Mouse (Mus musculus): ENCODE measurements around the gene Ttc25. TPM values are rescaled to one million over a fixed set of nuclear protein-coding genes. Genes with fewer than 3 reads are reported as not detected.
A peak's percentile ranks its signal among the peaks of the same experiment; 100 is the strongest.
"Not testable (repeated sequence)": the region's sequence is repeated elsewhere in the genome, so short reads cannot be mapped to it uniquely, and the experiment has no call there.

Gene Ttc25
- total RNA-seq, 2 experiments from 2014 or later: 0.55 to 1.3 TPM

DNA sequence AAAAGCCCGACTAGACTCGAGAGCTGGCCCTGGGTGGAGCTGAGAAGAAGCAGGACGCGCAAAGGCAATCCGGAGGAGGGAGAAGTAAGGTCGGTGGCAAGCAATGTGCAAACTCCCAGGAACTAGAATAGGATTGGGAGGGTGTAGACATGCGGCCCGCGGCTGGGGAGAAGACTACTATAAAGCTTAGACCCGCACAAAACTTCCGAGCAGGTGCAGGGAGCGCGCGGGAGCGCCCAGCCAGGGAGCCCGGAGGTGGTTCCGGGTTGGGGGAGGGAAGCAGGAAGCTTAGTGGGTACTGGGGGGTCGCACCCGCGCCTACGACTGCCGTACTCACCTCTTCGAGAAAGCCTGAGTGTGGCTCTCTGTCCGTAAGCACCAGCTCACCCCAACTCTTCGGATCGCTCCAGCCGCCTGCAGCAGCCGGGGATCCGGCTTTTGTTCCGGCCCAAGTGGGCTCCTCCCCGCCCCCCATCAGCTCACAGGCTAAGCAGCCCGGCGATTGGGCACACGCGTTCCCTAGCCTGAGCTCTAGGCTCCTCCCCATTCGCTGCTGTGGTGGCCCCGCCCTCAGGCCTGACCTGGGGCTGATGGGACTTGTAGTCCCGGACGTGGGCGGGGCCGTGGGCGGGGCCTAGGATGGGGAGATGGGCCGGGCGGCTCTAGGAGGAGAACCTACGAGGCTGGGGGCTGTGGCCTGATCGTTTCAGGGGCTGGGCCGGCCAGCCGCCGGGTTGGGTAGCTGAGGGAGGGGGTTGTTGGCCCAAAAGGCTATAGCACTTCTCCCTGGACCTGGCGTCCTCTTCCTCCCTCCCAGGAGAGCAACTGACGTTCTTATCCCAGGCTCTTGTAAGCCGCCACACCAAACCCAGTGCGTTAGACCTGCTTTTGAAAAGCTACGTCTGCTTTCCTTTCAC is 17.7 kb upstream of the Ttc25 start, which contains the start of gene Acly:
TSS of gene Acly (minus strand) at position 543 of the 917 bp plus-strand sequence.
- intact Hi-C loops (cut with DNase I): no loop called here
- peak; percentile 97 to 99 for DNase-seq (ENCODE audit: low spot score in 2 of 2)

DNA sequence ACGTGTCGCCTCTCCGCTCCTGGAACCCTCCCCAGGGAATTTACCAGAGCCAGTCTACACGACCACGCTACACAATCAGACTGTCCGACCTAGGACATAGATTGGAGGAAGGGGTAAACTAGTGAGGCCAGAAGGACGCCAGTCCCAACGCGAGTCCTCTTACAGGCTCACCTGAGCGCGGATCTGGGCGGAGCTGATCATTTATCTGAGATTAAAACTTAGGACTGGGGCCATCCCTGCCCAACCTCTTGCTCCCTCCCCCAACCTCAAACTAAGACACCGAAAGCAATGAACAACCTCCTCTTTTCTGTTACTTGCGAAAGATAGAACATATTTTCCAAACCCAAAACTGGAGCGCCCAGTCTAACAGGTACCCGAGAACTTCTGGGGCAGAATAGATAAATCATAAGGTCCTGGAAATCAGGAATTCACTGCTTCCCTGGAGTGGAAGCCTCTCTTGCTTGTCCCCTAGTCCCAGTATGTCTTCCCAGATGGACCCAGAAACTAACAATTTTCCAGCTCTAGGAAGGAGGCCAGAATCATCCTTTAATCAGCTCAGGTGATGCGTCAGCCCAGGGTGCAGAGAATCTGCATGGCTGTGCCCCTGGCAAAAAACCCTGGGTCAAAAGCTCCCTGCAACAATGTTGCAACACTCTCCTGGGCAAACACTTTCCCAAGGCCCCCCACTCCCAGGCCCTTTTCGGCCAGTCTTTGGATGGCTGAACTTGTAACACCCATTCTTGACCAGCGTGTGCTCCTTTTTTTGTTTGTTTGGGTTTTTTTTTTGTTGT is 16.8 kb upstream of the Ttc25 start:
- DNase-seq (ENCODE audit: low spot score in 2 of 2): no peak
- intact Hi-C loops (cut with DNase I): no loop called here

DNA sequence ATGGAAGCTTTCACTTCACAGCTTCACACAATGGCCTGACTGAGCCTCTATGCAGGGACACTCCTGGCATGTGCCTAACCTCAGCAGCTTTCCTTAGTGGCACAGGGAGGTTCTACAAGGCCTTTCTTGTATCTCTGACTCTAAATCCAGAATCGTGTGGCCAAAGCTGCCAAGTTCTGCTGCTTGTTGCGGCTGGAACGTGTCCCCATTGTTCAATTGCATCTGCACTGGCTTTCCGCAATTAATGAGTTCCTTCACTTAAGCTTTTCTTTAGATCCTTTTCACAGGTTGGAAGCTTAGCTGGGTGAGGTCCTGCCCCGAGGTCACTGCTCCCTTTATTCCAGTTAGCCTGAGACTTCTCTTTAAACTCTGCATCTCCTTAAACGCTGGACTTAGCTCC is 11.5 kb upstream of the Ttc25 start:
- intact Hi-C loops (cut with DNase I): no loop called here

DNA sequence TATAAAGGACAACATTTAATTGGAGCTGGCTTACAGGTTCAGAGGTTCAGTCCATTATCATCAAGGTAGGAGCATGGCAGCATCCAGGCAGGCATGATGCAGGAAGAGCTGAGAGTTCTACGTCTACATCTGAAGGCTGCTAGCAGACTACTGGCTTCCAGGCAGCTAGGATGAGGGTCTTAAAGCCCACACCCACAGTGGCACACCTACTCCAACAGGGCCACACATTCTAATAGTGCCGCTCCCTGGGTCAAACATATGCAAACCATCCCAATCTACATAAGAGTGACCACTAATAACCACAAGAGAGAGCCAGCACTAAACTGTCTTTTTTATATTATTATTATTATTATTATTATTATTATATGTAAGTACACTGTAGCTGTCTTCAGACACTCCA is 11.0 kb upstream of the Ttc25 start:
- intact Hi-C loops (cut with DNase I); DNase-seq (ENCODE audit: low spot score in 2 of 2): not testable (repeated sequence)

More for the DNA sequence above, 11.5 kb upstream of the Ttc25 start:
- no peak for DNase-seq (ENCODE audit: low spot score in 2 of 2)

DNA sequence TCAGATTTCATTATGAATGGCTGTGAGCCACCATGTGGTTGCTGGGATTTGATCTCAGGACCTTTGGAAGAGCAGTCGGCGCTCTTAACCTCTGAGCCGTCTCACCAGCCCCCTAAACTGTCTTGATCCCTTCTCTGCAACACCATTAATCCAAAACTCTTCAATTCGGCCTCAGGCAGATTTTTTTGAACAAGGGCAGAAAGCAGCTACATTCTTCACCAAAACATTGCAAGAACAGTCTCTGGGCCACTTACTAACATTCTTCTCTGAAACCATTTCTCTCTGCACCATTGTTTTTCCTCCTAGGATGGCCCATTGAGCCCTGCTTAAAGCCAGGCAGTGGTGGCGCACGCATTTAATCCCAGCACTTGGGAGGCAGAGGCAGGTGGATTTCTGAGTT is 10.6 kb upstream of the Ttc25 start:
- intact Hi-C loops (cut with DNase I); DNase-seq (ENCODE audit: low spot score in 2 of 2): not testable (repeated sequence)

DNA sequence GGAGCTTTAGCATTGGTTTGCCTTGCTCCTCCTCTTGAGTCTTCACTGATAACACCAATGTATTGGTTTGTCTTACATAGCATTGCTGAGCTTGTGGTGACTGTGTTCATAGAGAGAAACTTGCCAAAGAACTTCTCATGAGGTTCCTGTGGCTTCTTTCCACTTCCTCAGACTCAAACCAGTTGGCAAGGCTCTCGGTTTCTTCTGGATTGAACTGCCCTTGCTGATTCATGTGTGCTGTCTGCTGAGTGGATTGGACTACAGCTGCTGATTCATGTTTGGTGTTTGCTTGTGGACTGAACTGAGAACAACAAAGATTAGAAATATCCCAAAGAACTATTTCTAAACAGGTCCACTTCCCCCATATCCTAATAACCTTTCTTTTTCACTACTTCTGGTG is 9.4 kb upstream of the Ttc25 start:
- DNase-seq (ENCODE audit: low spot score in 2 of 2): no peak
- intact Hi-C loops (cut with DNase I): no loop called here

DNA sequence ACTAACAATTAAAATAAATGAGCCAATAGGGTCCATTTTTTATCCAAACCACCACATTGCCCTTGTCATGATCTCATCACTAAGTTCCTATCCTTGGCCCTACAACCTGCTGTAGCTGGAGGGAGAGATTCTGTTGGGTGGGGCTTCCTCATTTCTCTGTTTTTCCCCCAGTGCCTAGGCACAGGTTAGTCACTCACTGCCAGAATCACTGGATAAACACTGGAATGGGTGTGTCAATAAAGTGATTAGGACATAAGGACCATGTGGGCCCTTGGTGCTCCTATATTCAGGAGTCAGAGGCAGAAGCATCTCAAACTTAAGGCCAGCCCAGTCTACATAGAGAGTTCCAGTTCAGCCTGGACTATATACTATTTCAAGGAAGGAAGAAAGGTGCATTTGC is 8.9 kb upstream of the Ttc25 start:
- intact Hi-C loops (cut with DNase I): no loop called here
- DNase-seq (ENCODE audit: low spot score in 2 of 2): no peak

DNA sequence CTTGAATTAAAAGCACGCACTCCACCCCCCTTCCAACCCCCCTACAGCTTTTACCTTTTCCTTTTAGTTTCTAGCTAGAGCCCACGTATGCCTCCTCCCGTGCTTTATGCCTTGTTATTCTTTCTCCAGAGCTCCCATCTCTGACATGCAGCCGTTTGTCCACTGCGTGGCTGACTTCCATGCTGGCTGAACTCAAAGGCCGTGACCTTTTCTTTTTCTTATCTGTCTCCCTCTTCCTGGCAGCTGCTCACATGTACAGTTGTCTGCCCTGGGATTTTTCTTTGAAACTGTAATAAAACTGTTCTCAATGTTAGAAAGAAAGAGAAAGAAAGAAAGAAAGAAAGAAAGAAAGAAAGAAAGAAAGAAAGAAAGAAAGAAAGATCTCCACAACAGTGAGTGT is 4.4 kb upstream of the Ttc25 start:
- no peak for DNase-seq (ENCODE audit: low spot score in 2 of 2)
- intact Hi-C loops (cut with DNase I): no loop called here

DNA sequence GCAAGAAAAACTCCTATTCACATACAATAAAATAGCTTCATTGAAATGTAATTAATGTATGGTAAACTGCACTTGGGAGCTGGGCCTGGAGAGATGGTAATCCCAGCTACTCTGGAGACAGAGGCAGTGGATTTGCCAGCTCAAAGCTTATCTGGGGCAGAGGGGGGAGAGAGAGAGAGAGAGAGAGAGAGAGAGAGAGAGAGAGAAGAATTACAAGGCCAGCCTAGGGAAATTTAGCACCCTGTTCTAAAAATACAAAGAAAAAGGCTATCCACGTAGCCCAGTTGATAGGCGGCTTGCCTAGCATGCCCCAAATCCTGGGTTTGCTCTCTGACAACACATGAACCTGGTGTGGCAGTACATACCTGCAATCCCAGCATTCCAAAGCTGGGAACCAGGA is 3.8 kb upstream of the Ttc25 start:
- no peak for DNase-seq (ENCODE audit: low spot score in 2 of 2)
- intact Hi-C loops (cut with DNase I): no loop called here

DNA sequence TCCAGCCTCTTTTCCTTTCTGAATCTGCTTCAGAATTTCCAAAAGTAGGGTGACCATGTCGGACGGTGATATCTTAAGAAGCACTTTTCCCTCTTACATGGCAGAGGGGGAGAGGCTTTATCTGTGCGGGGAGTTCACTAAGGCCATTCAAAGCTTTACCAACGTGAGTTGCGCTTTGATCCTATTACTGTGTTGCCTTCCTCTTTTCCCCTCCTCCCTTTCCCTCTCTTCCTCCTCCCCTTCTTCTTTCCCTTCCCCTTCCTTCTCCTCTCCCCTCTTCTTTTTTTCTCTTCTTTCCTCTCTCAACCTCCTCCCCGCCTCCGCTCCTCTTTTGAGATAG is 309 bp downstream of the Ttc25 start:
- intact Hi-C loops (cut with DNase I): no loop called here
- no peak for DNase-seq (ENCODE audit: low spot score in 2 of 2)

DNA sequence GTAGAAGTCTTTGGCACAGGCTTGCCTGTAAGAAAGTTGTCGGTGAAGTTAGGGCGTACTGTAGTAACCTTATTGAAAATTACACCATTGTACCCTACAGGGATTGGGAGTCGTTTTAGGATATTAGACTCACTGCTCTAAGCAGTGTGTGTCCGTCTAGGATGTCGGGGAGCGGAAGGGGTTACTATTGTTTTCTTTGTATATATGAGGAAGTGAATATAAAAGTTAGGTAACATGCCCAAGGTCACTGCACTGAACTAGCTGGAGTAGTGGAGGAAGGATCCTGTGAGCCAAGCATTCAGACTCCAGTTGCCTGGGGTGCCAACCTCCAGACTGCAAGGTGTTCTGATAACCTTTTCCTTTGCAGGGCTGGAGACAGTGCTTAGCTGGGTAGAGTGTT is 1.5 kb downstream of the Ttc25 start:
- no peak for DNase-seq (ENCODE audit: low spot score in 2 of 2)
- intact Hi-C loops (cut with DNase I): no loop called here

DNA sequence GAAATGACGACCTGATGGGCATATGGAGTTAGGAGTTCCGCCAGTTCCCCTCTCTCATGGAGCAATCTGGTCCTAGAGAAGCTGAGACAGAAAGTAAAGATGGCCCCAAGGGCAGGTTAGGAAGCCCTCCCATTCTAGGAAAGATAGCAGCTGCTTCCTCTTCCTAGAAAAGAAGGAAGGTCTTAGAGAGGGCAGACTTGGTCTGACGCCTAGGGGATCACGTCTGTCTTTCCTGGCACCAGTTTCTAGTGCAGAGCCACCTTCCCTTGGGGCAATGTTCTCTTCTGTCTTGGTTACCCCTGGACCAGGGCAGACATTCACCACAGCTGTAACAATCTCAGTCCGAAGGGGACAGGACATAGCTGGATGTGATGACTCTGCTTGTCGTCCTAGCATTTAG is 2.7 kb downstream of the Ttc25 start:
- intact Hi-C loops (cut with DNase I): no loop called here

DNA sequence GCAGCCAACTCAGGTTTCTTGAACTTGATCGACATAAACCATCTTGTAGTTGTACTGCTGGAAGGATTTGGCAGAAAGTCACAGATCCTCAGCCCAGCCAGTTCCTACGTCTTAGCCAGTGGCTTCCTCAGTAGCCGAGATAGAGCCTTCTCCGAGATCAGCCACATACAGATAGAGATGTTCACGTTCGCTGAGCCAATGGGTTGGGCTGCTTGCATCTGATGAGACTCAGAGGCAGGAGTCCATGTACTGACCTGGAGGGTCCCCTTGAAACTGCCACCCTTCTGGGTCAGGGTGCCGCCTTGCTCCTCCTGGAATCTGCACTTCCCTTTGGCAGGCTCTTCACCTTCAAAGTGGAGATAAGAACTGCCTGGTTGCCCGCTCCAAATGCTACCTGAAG is 4.1 kb downstream of the Ttc25 start:
- DNase-seq (ENCODE audit: low spot score in 2 of 2): no peak
- intact Hi-C loops (cut with DNase I): no loop called here

More for the DNA sequence above, 2.7 kb downstream of the Ttc25 start:
- no peak for DNase-seq (ENCODE audit: low spot score in 2 of 2)

DNA sequence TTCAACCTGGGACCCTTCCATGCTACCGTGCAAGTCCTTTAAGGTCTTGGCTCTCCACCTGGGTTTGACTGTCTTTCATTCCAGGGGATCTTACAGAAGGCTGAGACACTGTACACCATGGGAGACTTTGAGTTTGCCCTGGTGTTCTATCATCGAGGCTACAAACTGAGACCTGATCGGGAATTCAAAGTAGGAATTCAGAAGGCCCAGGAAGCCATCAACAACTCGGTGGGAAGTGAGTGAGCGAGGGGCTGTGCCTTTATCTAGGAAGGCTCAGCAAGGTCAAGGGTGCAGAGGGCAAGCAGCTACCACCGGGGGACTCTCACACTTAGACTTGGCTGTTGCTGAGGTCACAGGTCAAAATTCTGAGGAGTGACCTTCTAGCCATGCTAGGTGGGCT is 4.7 kb downstream of the Ttc25 start:
- DNase-seq (ENCODE audit: low spot score in 2 of 2): no peak
- intact Hi-C loops (cut with DNase I): no loop called here

DNA sequence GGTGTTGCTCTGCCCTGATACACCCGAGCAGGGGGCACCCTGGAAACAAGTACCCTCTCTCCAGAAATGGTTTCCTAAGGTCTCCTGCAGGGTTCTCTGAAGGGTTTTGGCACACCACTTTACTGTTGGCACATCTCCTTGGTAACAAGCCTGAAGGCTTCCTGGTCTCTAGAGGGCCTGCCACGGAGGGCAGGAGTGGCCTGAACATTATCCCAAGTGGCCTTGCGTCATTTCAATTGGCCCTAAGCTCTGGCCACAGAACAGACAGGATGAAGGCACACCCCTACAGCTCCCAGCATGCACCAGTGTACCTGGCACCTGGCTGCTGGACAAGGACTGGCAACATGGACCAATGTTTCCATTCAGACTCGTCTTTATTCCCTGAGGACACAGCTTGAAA is 7.4 kb downstream of the Ttc25 start:
- DNase-seq (ENCODE audit: low spot score in 2 of 2): no peak
- intact Hi-C loops (cut with DNase I): no loop called here

DNA sequence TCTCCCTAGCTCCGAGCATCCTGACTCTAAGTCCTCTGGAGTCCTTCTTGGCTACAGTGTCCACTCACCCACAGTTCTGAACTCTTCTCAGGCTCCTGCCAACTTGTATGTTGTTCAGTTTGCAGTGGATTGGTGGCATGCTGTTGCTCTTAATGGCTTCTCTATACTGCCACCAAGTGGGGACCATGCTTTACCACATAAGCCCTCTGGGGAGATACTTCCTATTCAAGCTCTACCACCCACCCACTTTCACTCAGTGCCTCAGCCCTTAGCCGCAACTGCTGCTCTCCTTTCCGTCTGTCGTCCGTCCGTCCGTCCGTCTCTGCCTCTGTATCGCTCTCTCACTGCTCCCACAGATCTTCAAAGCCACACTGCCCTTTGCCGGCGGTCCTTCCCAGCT is 10.2 kb downstream of the Ttc25 start:
- DNase-seq (ENCODE audit: low spot score in 2 of 2): peak; percentile 53 to 77
- intact Hi-C loops (cut with DNase I): loop anchor here (2.0 to 5.0 kb wide), 2 partner anchors 43 to 198 kb away; partner anchors contain the start of gene Hap1

DNA sequence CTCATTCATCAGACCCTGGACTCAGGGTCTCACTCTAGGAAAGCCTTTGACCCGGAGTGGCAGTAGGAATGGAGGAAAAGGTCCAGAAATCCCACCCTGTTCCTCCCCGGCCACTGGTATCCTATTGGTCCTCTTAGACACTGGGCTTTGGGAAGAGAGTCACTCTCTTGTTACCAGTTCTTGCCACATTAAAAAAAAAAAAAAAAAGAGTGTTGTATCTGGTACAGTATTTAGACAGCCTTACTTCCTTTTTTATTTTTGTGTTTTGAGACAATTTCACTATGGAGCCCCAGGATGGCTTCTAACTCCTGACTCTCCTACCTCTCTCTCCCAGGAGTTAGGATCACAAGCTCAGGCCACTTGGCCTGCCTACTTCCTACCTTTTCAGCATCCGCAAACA is 12.2 kb downstream of the Ttc25 start:
- no peak for DNase-seq (ENCODE audit: low spot score in 2 of 2)
- intact Hi-C loops (cut with DNase I): loop anchor here (5.0 kb wide), 1 partner anchor 200 kb away; the partner anchor contains the start of gene Hap1

DNA sequence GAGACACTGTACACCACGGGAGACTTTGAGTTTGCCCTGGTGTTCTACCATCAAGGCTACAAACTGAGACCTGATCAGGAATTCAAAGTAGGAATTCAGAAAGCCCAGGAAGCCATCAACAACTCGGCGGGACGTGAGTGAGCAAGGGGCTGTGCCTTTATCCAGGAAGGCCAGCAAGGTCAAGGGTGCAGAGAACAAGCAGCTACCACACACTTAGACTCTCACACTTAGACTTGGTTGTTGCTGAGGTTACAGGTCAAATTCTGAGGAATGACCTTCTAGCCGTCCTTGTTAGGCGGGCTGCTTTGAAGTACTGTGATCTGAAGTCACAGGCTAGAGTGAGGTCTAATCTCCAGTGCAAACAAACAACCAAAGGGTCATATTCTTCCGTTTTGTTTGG is 14.1 kb downstream of the Ttc25 start:
- no peak for DNase-seq (ENCODE audit: low spot score in 2 of 2)
- intact Hi-C loops (cut with DNase I): loop anchor here (5.0 kb wide), 1 partner anchor 202 kb away; the partner anchor contains the start of gene Hap1

DNA sequence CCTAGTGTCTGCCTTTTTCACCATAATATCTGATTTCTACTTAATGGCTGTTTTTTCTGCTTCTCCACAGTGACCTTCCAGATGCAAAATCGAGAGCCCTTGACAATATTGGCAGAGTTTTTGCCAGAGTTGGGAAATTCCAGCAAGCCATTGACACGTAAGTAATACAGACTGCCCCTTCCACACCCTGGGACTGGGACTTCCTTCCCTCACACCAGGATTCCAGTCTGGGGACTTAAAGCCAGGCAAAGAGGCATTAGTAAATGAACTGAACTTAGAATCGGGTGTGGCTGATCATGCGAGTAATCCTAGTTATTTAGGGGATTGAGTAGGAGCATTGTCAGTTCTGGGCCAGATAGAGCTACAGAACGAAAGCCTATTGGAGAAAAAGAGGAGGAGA is 16.3 kb downstream of the Ttc25 start:
- intact Hi-C loops (cut with DNase I): no loop called here
- DNase-seq (ENCODE audit: low spot score in 2 of 2): no peak

DNA sequence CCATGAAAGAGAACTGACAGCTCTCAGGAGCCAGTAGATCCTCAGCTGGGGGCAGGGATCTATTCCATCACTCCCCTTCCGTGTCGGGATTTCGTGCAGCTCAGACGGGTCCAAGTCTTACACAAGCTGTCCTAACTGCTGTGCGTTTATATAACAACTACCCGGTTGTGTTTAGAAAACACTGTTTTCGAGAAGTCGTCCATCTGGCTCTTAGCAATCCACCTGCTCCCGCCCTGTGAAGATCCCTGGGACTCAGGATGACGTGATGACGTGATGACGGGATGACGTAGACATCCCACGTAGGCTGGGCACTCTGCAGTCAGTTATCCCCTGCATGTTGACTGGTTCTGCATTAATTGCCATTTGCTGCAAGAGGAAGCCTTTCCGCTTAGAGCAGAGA is 18.9 kb downstream of the Ttc25 start:
- peak; percentile 73 to 93 for DNase-seq (ENCODE audit: low spot score in 2 of 2)
- intact Hi-C loops (cut with DNase I): no loop called here

DNA sequence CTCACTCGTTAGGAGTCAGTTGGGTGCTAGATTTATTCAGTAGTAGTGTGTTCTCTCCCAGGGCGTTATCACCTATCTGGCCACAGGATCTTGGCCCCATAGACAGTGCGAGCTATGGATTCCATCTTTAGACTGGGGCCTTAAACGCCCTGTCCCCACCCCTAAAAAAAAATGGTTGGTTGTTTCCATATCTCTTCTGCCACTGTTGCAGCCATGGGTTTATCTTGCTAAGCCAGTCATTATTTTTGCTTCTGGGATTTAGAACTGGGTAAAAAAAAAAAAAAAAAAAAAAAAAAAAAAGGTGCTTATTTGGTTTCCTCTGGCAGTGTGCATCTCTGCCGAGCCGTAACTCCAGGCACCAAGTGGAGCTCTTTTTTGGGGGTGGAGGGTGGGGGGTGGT is 19.3 kb downstream of the Ttc25 start:
- intact Hi-C loops (cut with DNase I): no loop called here
- no peak for DNase-seq (ENCODE audit: low spot score in 2 of 2)

Data from left cerebral cortex, postnatal 25 days (tissue).